Mouse (Mus musculus) thymus, adult 2 months (tissue): ENCODE results near the gene Rsbn1l.

Experiments used
- CTCF ChIP-seq: fragments of 200-500 bp; IDR thresholded peaks from 2 replicates; pipeline ENCODE4 v1.5.1; 2012; ENCODE audit warnings: mild to moderate bottlenecking, control low read depth, low read length, moderate library complexity, borderline replicate concordance; ENCODE audit not compliant: control insufficient read depth, poor library complexity, insufficient read depth; ENCODE audit errors: extremely low read depth
- POLR2A ChIP-seq: fragments of 200-500 bp; IDR thresholded peaks from 2 replicates; pipeline ENCODE4 v1.6.1; 2012; ENCODE audit warnings: mild to moderate bottlenecking, low read length, control low read depth, moderate library complexity; ENCODE audit not compliant: control insufficient read depth, poor library complexity, insufficient read depth; ENCODE audit errors: extremely low read depth

DNA sequence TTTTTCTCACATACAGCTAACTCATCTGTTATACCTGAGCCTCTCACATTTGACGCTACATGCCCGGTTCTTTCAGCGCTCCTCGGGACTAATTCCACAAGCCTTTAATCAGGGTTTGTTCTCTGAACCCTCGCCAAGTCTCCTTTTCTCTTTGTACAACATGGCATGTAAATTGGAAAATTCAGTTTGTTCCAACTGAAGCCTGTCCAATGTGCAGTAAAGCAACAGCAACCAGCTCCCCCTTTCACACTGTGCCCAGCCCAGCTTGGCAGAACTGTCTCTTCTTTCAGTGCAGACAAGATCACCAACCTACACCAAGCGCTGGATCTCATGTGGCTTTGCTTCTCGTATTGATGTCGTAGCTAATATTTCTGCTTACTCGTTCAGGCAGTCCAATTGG is 7.1 kb upstream of the Rsbn1l start:
- TF ChIP-seq CTCF, result no peak
- TF ChIP-seq POLR2A, result no peak
